Mouse (Mus musculus) urinary bladder, postnatal 0 days (tissue): ENCODE data around the gene Sf3b6. TPM values are rescaled to one million over a fixed set of nuclear protein-coding genes. Genes with fewer than 3 reads are reported as not detected.

Source experiments
- polyA plus RNA-seq: library from polyadenylated mRNA; unstranded; fragments of >200 nt; fragmentation: Nextera tagmentation; extraction: Ambion mirVana; gene quantifications from 2 replicates; pipeline ENCODE4 v1.2.1, GENCODE M21; 2015

Sf3b6 gene
- polyA plus RNA-seq = 256 and 261 TPM in 2 replicates

GRCm38 (mm10) chr12:4817361-4818101, at the start of gene Sf3b6:
Gene Sf3b6, plus strand, starts transcription at chr12:4817544.

GRCm38 (mm10) chr12:4768492-4769332, 48.6 kb upstream of the Sf3b6 start, which contains the start of the genes Pfn4 and Fam228b:
Gene Pfn4, plus strand, starts transcription at chr12:4769022.
Gene Fam228b, minus strand, starts transcription at chr12:4769267.

GRCm38 (mm10) chr12:4841392-4841887, 24.1 kb downstream of the Sf3b6 start, which contains the start of gene Fkbp1b:
Gene Fkbp1b, minus strand, starts transcription at chr12:4841591.

GRCm38 (mm10) chr12:4842890-4843597, 25.7 kb downstream of the Sf3b6 start, which contains the start of gene Wdcp:
Gene Wdcp, plus strand, starts transcription at chr12:4843303.

GRCm38 (mm10) chr12:4874161-4874927, 57.0 kb downstream of the Sf3b6 start, which contains the start of gene Mfsd2b:
Gene Mfsd2b, minus strand, starts transcription at chr12:4874359.

Other genes with a start within 250 kb of the Sf3b6 start
- gene Itsn2, start 224.9 kb upstream of the Sf3b6 start, polyA plus RNA-seq = 24.5 and 30.8 TPM in 2 replicates
- not detected in 2 replicates for gene Gm3625, start 224.6 kb upstream of the Sf3b6 start, polyA plus RNA-seq
- gene Fam228a, start 79.1 kb upstream of the Sf3b6 start, polyA plus RNA-seq = 0.12 TPM in 1 of 2 replicates, not detected in the other
- gene Pfn4, start 48.5 kb upstream of the Sf3b6 start, polyA plus RNA-seq = 1.1 and 1.3 TPM in 2 replicates
- gene Fam228b, start 48.3 kb upstream of the Sf3b6 start, polyA plus RNA-seq = 0.63 and 0.65 TPM in 2 replicates
- 6.2 and 7.9 TPM in 2 replicates for gene Fkbp1b, start 24.0 kb downstream of the Sf3b6 start, polyA plus RNA-seq
- gene Wdcp, start 25.8 kb downstream of the Sf3b6 start, polyA plus RNA-seq = 7.2 and 7.8 TPM in 2 replicates
- gene Mfsd2b, start 56.8 kb downstream of the Sf3b6 start, polyA plus RNA-seq = 1.1 and 1.2 TPM in 2 replicates
- 18.6 and 24.7 TPM in 2 replicates for gene Ubxn2a, start 90.2 kb downstream of the Sf3b6 start, polyA plus RNA-seq
- 4.1 and 4.4 TPM in 2 replicates for gene Atad2b, start 99.8 kb downstream of the Sf3b6 start, polyA plus RNA-seq